Mouse (Mus musculus): Measurements from ENCODE around the gene Pigr.

DNA sequence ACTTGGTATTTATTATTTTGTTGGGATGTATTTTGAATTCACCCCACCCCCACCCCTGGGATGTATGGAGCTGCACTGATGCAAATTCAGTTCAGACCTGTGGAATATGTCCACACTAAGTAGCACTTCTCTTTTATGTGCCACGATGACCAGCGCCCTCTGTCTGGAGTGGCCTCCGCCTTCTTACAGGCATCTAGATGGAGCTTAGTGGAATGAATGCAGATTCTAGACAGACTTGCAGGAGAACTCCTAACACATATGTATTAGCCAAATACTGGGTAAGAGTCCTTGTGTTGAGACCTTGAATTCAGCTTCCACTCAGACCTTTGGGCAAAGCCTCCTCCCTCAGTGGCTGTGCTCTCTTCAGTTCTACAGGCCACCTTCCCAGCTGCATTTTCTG lies 15.6 kb upstream of the Pigr start:
- TF ChIP-seq CTCF (IDR thresholded peaks at IDR 0.05; ENCODE audit: borderline replicate concordance, control insufficient read depth, extremely low read depth, insufficient read depth, low read length, poor library complexity) (no peak), POLR2A (IDR thresholded peaks at IDR 0.05; ENCODE audit: control insufficient read depth, extremely low read depth, insufficient read depth, low read length, poor library complexity) (no peak)

Data from thymus, adult 2 months (tissue).